Mouse (Mus musculus) ES-E14 (cell line): ENCODE results near the gene Sept10.

Experiments
- CHD2 ChIP-seq: IDR thresholded peaks from 2 replicates; pipeline ENCODE4 v1.6.1; 2014; ENCODE audit warnings: mild to moderate bottlenecking, low read depth, low read length, inconsistent platforms
- HCFC1 ChIP-seq: IDR thresholded peaks from 2 replicates; pipeline ENCODE4 v1.6.1; 2012; ENCODE audit warnings: low read length, inconsistent platforms, borderline replicate concordance; ENCODE audit not compliant: insufficient read depth
- MAFK ChIP-seq: IDR thresholded peaks from 2 replicates; pipeline ENCODE4 v1.6.1; 2014; ENCODE audit warnings: mild to moderate bottlenecking, low read depth, low read length, inconsistent platforms; ENCODE audit not compliant: insufficient read depth
- ZC3H11A ChIP-seq: IDR thresholded peaks from 2 replicates; pipeline ENCODE4 v1.6.1; 2012; ENCODE audit warnings: low read depth, mild to moderate bottlenecking, inconsistent platforms, low read length, borderline replicate concordance
- ZNF384 ChIP-seq: IDR thresholded peaks from 2 replicates; pipeline ENCODE4 v1.6.1; 2012; ENCODE audit warnings: low read depth, low read length, inconsistent platforms

GRCm38 (mm10) chr10:59225137-59225536, 3.5 kb upstream of the Sept10 start:
- no peak for TF ChIP-seq MAFK
- no peak for TF ChIP-seq ZC3H11A
- TF ChIP-seq CHD2: no peak
- TF ChIP-seq HCFC1: no peak
- TF ChIP-seq ZNF384: no peak
